Mouse (Mus musculus) small intestine, adult 2 months (tissue): ENCODE measurements at regions not wholly inside any gene's neighbourhood (a gene's known extent, or its start where the extent isn't known, plus 50 kb on each side); places are given as distances from the start of the nearest gene placed in this dataset.

ENCODE experiments used
- H3K27ac ChIP-seq: fragments of 200-500 bp; 2 replicates; pipeline ENCODE4 v1.5.1; 2012; ENCODE audit warnings: low read depth, low read length, control low read depth, inconsistent platforms; ENCODE audit not compliant: insufficient read depth
- H3K27me3 ChIP-seq: fragments of 200-500 bp; 2 replicates; pipeline ENCODE4 v1.6.1; 2012; ENCODE audit warnings: mild to moderate bottlenecking, moderate library complexity, low read length, inconsistent platforms; ENCODE audit not compliant: control insufficient read depth, insufficient read depth
- H3K36me3 ChIP-seq: fragments of 200-500 bp; 2 replicates; pipeline ENCODE4 v1.6.1; 2012; ENCODE audit warnings: mild to moderate bottlenecking, low read length, control low read depth, inconsistent platforms; ENCODE audit not compliant: control insufficient read depth, insufficient read depth
- H3K4me1 ChIP-seq: fragments of 200-500 bp; 2 replicates; pipeline ENCODE4 v1.6.1; 2012; ENCODE audit warnings: low read length, inconsistent platforms, mixed read lengths; ENCODE audit not compliant: control insufficient read depth, insufficient read depth, insufficient read length
- H3K4me3 ChIP-seq: fragments of 200-500 bp; 2 replicates; pipeline ENCODE4 v1.5.1; 2012; ENCODE audit warnings: low read depth, mild to moderate bottlenecking, control low read depth, inconsistent platforms, low read length, moderate library complexity
- CTCF ChIP-seq: fragments of 200-500 bp; IDR thresholded peaks from 2 replicates; pipeline ENCODE4 v1.5.1; 2012; ENCODE audit warnings: low read depth, mild to moderate bottlenecking, control low read depth, inconsistent platforms, low read length, moderate library complexity, mixed read lengths; ENCODE audit not compliant: insufficient replicate concordance, insufficient read length; ENCODE audit errors: extremely low read depth
- POLR2A ChIP-seq: fragments of 200-500 bp; IDR thresholded peaks from 2 replicates; pipeline ENCODE4 v1.6.1; 2012; ENCODE audit warnings: low read depth, mild to moderate bottlenecking, control low read depth, inconsistent platforms, low read length, moderate library complexity
- WGBS: fragments of 180-500 bp; shearing (Covaris S2); methylation state at CpG from one replicate; pipeline ENCODE4 v1.1.7; 2018; 5-methylcytosine and 5-hydroxymethylcytosine counted together

DNA sequence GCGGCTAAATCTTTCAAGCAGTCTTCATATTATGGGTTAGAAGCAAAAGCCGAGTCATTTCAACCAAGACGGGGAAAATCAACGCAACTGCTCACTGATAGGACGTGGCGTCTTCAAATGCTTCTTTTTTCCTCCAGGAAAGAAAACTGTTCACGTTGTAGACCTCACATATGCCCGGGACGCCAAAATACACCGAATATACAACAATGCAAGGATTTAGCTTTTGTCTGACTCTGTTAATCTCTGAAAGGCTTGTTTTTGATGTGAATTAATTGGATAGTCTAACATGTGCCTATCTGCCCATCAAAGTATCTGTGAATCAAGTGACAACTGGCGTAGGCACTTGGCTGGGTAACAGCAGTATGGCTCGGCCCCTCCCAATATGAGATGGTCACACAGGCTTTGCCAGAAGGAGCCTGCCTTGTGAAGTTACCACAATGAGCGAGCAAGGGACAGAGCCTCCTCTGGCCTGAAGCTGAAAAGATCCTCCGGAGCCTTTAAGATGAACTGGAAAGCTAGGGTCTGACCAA lies 53.3 kb upstream of the Olig2 start:
- Histone ChIP-seq H3K4me1 (no peaks in the 10 kb centered on the region; the same call in 1 of the 2 replicates), H3K4me3 (no peak overlapping the region), H3K27me3 (peaks cover 18% of the 10 kb centered on the region), H3K27ac (no peak overlapping the region), H3K36me3 (no peaks in the 10 kb centered on the region)
- 85% methylated on average over 14 of the region's 14 CpGs for WGBS
- TF ChIP-seq POLR2A (no peak), CTCF (no peak)

DNA sequence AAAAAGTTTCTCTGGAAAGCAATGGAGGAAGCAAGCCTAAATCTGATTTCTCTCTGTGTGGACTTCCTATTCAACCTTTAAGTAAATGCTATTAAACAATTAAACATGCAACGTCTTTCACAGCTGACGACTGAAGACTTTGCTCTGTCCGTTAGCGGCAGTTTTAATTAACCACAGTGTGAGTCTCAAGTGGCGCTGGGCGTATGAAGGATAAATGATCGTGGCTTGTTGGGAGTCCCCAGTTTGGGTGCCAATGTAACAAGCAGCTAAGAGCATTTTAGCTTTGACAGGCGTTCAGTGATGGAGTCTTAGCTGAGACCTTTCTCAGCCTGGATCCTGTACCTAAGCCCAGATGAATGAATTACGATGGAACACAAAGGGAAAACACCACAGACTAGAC lies 52.7 kb upstream of the Olig2 start:
- H3K27ac ChIP-seq = no peak overlapping the region
- H3K4me1 ChIP-seq = no peaks in the 10 kb centered on the region; the same call in 1 of the 2 replicates
- TF ChIP-seq POLR2A (no peak), CTCF (no peak)
- H3K36me3 ChIP-seq = no peaks in the 10 kb centered on the region
- H3K4me3 ChIP-seq = no peak overlapping the region
- 70% methylated on average over 9 of the region's 9 CpGs for WGBS
- peaks cover 18% of the 10 kb centered on the region for H3K27me3 ChIP-seq

DNA sequence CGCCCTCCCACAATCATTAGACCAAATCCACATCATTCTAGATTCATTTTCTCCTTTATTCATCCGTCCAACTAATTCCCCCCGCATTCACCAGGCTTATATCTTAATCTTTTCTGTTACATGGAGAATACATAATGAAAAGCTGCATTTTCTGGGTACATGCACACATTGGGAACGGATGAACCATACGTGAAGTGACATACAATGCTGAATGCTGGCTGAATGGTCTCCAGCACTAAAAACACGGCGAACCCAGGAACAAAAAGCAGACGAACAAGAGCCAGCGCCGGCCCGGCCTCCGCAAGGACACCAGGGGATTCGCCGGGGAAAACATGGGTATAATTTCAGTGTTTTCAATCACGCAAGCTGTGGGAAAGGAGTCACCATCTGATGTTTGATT lies 52.0 kb upstream of the Olig2 start:
- TF ChIP-seq POLR2A (no peak), CTCF (no peak)
- H3K27me3 ChIP-seq = peaks cover 17% of the 10 kb centered on the region
- H3K36me3 ChIP-seq = no peaks in the 10 kb centered on the region
- 85% methylated on average over 15 of the region's 15 CpGs for WGBS
- H3K27ac ChIP-seq = no peak overlapping the region
- H3K4me1 ChIP-seq = no peaks in the 10 kb centered on the region; the same call in 1 of the 2 replicates
- H3K4me3 ChIP-seq = no peak overlapping the region

DNA sequence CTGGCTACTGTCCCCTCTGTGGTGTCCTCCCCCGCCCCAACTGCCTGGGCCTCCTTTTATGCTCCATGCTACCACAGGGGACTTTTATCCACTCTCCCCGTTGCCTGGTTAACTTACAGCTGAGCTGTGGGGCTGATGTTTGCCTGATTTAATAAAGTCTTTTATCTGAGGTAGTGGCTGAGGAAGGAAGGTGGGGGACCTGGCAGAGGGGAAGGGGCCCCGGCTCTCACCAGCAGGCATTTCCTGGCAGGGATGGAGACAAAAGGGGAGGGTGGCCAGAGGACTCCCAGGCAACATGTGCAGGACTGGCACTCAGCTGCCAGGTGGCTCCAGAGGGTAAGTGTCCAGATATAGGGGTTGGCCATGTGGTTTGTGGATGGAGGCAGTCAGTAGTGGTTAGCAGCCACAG lies 51.4 kb upstream of the Olig2 start:
- no peaks in the 10 kb centered on the region; the same call in 1 of the 2 replicates for H3K4me1 ChIP-seq
- TF ChIP-seq CTCF (no peak), POLR2A (no peak)
- H3K36me3 ChIP-seq = no peaks in the 10 kb centered on the region
- 32% methylated on average over 3 of the region's 3 CpGs for WGBS
- H3K4me3 ChIP-seq = no peak overlapping the region
- H3K27me3 ChIP-seq = peaks cover 14% of the 10 kb centered on the region
- no peak overlapping the region for H3K27ac ChIP-seq

DNA sequence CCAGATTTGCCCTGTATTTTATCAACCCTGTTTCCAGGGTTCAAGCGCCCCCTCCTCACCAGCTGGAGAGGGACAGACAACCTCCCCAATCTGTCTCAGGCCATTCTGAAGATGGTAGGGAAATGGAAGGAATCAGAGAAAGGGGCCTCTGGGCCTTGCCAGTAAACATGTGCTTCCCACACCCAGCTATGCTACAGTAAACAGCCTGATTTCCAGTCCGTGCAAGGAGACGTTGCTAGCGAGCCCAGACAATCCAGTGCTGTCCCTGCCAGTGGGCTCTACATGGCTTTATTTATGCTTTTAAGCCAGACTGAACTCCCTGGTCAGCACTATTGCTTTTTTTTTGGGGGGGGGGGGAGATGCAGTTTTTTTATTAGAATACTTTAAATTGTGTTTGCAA lies 50.9 kb upstream of the Olig2 start:
- WGBS = 64% methylated on average over 4 of the region's 4 CpGs
- Histone ChIP-seq H3K36me3 (no peaks in the 10 kb centered on the region), H3K4me1 (no peaks in the 10 kb centered on the region; the same call in 1 of the 2 replicates), H3K27me3 (peaks cover 14% of the 10 kb centered on the region), H3K4me3 (no peak overlapping the region), H3K27ac (no peak overlapping the region)
- TF ChIP-seq POLR2A (no peak), CTCF (no peak)
